Mouse (Mus musculus): ENCODE measurements around the gene Lsamp. TPM values are rescaled to one million over a fixed set of nuclear protein-coding genes. Genes with fewer than 3 reads are reported as not detected.

Lsamp gene
- polyA plus RNA-seq, 1 experiment from 2014 or later = 3.1 TPM

DNA sequence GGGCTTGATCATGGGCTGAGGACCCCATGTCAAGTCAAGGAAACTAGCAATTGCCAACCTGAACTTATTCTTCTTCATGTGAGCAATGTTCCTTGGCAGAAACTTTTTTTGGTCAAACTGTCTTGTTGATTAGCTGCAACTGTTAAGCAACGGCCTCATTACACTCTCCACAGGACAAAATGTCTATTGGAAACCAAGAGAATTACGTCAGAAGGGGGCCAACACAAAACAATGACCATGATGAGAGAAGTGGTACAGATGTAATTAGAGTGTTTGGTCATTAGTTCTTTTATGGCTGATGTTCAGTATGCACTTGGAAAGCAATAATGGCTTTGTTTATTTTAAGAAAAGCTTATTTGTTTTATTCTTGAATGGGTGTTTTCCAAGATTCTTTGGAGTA lies 989.9 kb downstream of the Lsamp start:
- WGBS = 68% methylated on average over 2 of the region's 2 CpGs
- H3K27me3 ChIP-seq (replicated peaks; ENCODE audit: control insufficient read depth, insufficient read depth, low read length) = no peaks in the 10 kb centered on the region
- H3K9me3 ChIP-seq (ENCODE audit: control insufficient read depth, low read length) = no peaks in the 10 kb centered on the region
- no peak overlapping the region for H3K9ac ChIP-seq (ENCODE audit: low read depth, low read length)
- no peaks in the 10 kb centered on the region for H3K36me3 ChIP-seq (ENCODE audit: control insufficient read depth, insufficient read depth, low read length)
- no peak overlapping the region for H3K4me3 ChIP-seq (ENCODE audit: low read length)
- ATAC-seq = no peak
- no peak overlapping the region for H3K27ac ChIP-seq (ENCODE audit: low read length)
- H3K4me2 ChIP-seq (ENCODE audit: low read depth, low read length) = no peak overlapping the region
- no peaks in the 10 kb centered on the region for H3K4me1 ChIP-seq (ENCODE audit: control insufficient read depth, insufficient read depth, low read length)

DNA sequence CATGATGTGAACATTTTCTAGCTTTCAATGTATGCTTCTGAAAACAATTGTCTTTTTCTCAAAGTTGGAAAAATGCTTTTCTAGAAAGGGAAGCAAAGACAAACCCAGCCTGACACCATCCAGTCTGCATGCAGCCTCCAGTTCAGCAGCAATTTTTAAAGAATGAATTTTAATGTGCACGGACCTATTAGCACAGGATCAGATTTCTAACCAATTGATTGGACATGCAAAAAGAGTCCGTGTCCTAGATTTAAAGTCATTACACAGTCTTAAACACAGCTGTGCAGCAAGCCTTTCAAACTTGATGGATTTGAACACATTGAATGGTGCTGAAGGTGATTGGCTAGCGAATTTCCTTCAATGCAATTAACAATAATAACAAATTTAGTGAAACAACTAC lies 998.9 kb downstream of the Lsamp start:
- 61% methylated on average over 3 of the region's 3 CpGs for WGBS
- no peaks in the 10 kb centered on the region for H3K36me3 ChIP-seq (ENCODE audit: control insufficient read depth, insufficient read depth, low read length)

DNA sequence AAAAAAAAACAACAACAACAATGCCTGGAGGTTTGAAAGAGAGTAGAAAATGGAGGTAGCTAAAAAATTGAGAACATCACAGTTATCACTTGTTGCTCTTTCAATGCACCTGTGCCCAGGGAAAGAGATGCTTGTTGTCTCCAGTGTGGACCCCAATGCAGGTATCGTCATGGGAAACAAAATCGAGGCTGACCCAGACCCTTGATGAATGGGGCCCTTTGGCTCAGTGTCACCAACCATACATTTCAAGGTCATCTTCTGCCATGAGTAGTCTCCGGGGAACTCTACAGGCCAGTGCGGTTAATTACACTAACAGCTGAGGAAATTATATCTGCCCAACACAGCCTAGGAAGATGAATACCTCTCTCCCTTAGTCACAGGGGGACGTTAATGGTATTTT lies 1023.4 kb downstream of the Lsamp start:
- Histone ChIP-seq H3K9me3 (ENCODE audit: control insufficient read depth, low read length) (no peaks in the 10 kb centered on the region), H3K4me1 (ENCODE audit: control insufficient read depth, insufficient read depth, low read length) (no peaks in the 10 kb centered on the region), H3K9ac (ENCODE audit: low read depth, low read length) (no peak overlapping the region), H3K4me2 (ENCODE audit: low read depth, low read length) (no peak overlapping the region), H3K27me3 (replicated peaks; ENCODE audit: control insufficient read depth, insufficient read depth, low read length) (no peaks in the 10 kb centered on the region), H3K4me3 (ENCODE audit: low read length) (no peak overlapping the region), H3K27ac (ENCODE audit: low read length) (no peak overlapping the region), H3K36me3 (ENCODE audit: control insufficient read depth, insufficient read depth, low read length) (no peaks in the 10 kb centered on the region)
- WGBS = 72% methylated on average over 5 of the region's 5 CpGs
- no peak for ATAC-seq

More for the DNA sequence above, 998.9 kb downstream of the Lsamp start:
- no peaks in the 10 kb centered on the region for H3K4me1 ChIP-seq (ENCODE audit: control insufficient read depth, insufficient read depth, low read length)
- no peak overlapping the region for H3K27ac ChIP-seq (ENCODE audit: low read length)
- H3K4me3 ChIP-seq (ENCODE audit: low read length) = no peak overlapping the region
- no peaks in the 10 kb centered on the region for H3K27me3 ChIP-seq (replicated peaks; ENCODE audit: control insufficient read depth, insufficient read depth, low read length)
- ATAC-seq = no peak
- H3K9me3 ChIP-seq (ENCODE audit: control insufficient read depth, low read length) = no peaks in the 10 kb centered on the region
- no peak overlapping the region for H3K9ac ChIP-seq (ENCODE audit: low read depth, low read length)
- no peak overlapping the region for H3K4me2 ChIP-seq (ENCODE audit: low read depth, low read length)

DNA sequence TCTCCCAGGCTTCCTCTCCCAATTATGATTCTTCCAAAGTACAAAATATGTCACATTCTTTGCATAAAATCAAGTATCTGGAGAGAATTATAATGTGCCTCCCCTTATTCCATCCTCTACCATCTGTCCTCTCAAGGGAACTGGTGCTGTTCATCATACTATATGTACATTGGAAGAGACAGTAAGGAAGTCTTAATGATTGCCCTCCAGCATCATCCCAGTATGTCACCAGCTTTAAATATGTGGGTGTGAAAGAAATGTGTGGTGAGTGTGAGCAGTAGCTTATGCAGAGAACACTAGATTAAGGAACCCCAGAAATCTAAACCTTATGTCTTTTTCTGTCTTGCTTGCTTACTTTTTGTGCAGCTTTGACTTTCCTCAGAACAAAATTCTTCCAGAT lies 1050.6 kb downstream of the Lsamp start:
- Histone ChIP-seq H3K4me3 (ENCODE audit: low read length) (no peak overlapping the region), H3K36me3 (ENCODE audit: control insufficient read depth, insufficient read depth, low read length) (no peaks in the 10 kb centered on the region), H3K27ac (ENCODE audit: low read length) (no peak overlapping the region), H3K4me2 (ENCODE audit: low read depth, low read length) (no peak overlapping the region), H3K27me3 (replicated peaks; ENCODE audit: control insufficient read depth, insufficient read depth, low read length) (no peaks in the 10 kb centered on the region), H3K9me3 (ENCODE audit: control insufficient read depth, low read length) (no peaks in the 10 kb centered on the region), H3K9ac (ENCODE audit: low read depth, low read length) (no peak overlapping the region), H3K4me1 (ENCODE audit: control insufficient read depth, insufficient read depth, low read length) (no peaks in the 10 kb centered on the region)
- ATAC-seq = no peak

DNA sequence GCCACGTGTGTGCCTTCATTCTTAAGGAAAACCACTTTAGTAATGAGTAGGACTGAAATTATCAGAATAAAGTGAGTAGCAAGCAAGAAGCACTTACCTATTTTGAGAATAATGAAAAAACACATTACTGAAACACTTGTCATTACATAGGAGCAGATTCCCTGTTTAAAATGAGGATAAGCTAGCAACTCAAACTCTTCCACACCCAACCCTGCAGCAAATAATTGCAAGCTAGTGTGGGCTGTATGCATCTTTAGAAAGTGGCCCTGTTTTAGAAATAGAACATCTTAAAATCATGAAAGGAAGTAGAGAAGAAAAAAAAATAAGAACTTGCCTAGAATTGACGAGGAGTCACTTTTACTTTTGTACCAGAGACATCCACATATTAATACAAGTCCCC lies 1057.5 kb downstream of the Lsamp start:
- no peaks in the 10 kb centered on the region for H3K36me3 ChIP-seq (ENCODE audit: control insufficient read depth, insufficient read depth, low read length)
- no peaks in the 10 kb centered on the region for H3K4me1 ChIP-seq (ENCODE audit: control insufficient read depth, insufficient read depth, low read length)
- ATAC-seq = no peak
- H3K9me3 ChIP-seq (ENCODE audit: control insufficient read depth, low read length) = no peaks in the 10 kb centered on the region
- H3K4me3 ChIP-seq (ENCODE audit: low read length) = no peak overlapping the region
- H3K27me3 ChIP-seq (replicated peaks; ENCODE audit: control insufficient read depth, insufficient read depth, low read length) = no peaks in the 10 kb centered on the region
- no peak overlapping the region for H3K4me2 ChIP-seq (ENCODE audit: low read depth, low read length)
- no peak overlapping the region for H3K27ac ChIP-seq (ENCODE audit: low read length)
- 66% methylated on average over 2 of the region's 2 CpGs for WGBS
- H3K9ac ChIP-seq (ENCODE audit: low read depth, low read length) = no peak overlapping the region

DNA sequence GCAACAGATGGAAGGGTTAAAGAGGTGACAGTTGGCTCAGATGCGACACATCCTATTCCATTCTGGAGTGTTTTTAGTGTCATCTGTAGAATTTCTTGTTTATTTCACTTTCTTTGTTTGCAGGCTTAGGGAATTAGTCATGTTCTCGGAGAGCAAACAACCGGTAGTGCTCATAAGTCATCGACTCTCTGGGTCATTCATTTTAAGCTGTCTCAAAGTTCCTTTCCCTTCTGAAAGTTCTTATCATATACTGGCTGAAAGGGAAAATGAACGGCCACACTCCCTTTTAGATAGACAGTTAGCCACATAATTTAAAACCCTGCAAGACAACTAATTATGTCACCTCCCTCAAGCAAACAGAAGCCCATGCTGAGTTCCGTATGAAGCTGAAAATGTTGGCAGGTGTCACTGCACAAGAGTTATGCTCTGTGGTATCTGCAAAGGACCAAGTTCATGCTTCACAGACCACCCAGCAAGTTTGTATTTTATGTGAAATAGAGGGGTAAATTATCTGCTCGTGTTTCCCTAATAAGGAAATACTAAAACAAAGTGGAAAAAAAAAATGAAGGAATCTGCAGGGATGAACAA lies 1079.2 kb downstream of the Lsamp start:
- H3K27ac ChIP-seq (ENCODE audit: low read length) = no peak overlapping the region
- H3K4me1 ChIP-seq (ENCODE audit: control insufficient read depth, insufficient read depth, low read length) = no peaks in the 10 kb centered on the region
- no peaks in the 10 kb centered on the region for H3K27me3 ChIP-seq (replicated peaks; ENCODE audit: control insufficient read depth, insufficient read depth, low read length)
- H3K4me2 ChIP-seq (ENCODE audit: low read depth, low read length) = no peak overlapping the region
- no peak overlapping the region for H3K4me3 ChIP-seq (ENCODE audit: low read length)
- H3K9ac ChIP-seq (ENCODE audit: low read depth, low read length) = no peak overlapping the region
- 0 out of 2 replicates have a peak, but pooled peaks have one; percentile 44 for ATAC-seq
- WGBS = 21% methylated on average over 7 of the region's 7 CpGs
- H3K36me3 ChIP-seq (ENCODE audit: control insufficient read depth, insufficient read depth, low read length) = no peaks in the 10 kb centered on the region
- no peaks in the 10 kb centered on the region for H3K9me3 ChIP-seq (ENCODE audit: control insufficient read depth, low read length)

DNA sequence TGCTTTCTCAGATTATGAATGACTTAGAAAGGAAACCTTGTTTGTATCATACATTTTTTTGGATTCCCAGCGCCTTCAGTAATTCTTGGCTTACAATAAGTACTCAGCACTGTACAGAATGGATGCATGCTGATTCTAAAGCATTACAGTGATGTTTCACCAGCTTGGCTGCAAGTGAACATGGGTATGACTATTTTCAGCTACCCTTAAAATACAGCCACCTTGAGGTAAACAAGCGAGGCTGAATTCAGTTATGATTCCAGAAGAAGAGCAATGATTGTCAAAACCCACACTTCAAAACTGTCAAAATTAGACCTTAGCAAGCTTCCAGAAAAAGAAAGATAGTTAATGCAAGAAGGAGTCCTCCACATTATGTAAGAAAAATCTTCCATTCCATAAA lies 1089.3 kb downstream of the Lsamp start:
- Histone ChIP-seq H3K4me3 (ENCODE audit: low read length) (no peak overlapping the region), H3K9me3 (ENCODE audit: control insufficient read depth, low read length) (no peaks in the 10 kb centered on the region), H3K4me1 (ENCODE audit: control insufficient read depth, insufficient read depth, low read length) (no peaks in the 10 kb centered on the region), H3K27ac (ENCODE audit: low read length) (no peak overlapping the region), H3K9ac (ENCODE audit: low read depth, low read length) (no peak overlapping the region), H3K4me2 (ENCODE audit: low read depth, low read length) (no peak overlapping the region), H3K27me3 (replicated peaks; ENCODE audit: control insufficient read depth, insufficient read depth, low read length) (no peaks in the 10 kb centered on the region), H3K36me3 (ENCODE audit: control insufficient read depth, insufficient read depth, low read length) (no peaks in the 10 kb centered on the region)
- WGBS = 88% methylated on average over 2 of the region's 2 CpGs
- no peak for ATAC-seq

DNA sequence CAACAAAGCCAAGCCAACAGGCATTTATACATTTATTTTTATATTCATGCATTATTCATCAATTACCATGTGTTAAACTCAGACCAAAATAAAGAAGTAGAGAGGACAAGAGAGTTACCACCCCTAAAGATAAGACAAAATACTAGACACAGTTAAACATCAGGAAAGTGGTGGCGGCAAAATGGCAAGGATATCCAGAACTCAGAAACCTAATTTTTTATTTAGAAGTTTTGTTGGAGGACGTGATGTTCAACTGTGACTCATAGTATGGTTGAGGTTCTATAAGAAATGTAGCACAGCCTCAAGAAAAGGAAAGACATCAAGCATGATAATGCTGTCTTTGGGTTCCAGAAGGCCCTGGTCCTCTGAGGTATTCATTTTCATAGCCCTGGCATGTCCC lies 1104.5 kb downstream of the Lsamp start:
- H3K9me3 ChIP-seq (ENCODE audit: control insufficient read depth, low read length) = no peaks in the 10 kb centered on the region
- no peak overlapping the region for H3K4me2 ChIP-seq (ENCODE audit: low read depth, low read length)
- ATAC-seq = no peak
- 86% methylated on average over 2 of the region's 2 CpGs for WGBS
- H3K27ac ChIP-seq (ENCODE audit: low read length) = no peak overlapping the region
- no peak overlapping the region for H3K4me3 ChIP-seq (ENCODE audit: low read length)
- no peaks in the 10 kb centered on the region for H3K36me3 ChIP-seq (ENCODE audit: control insufficient read depth, insufficient read depth, low read length)
- H3K9ac ChIP-seq (ENCODE audit: low read depth, low read length) = no peak overlapping the region
- no peaks in the 10 kb centered on the region for H3K4me1 ChIP-seq (ENCODE audit: control insufficient read depth, insufficient read depth, low read length)
- H3K27me3 ChIP-seq (replicated peaks; ENCODE audit: control insufficient read depth, insufficient read depth, low read length) = no peaks in the 10 kb centered on the region

DNA sequence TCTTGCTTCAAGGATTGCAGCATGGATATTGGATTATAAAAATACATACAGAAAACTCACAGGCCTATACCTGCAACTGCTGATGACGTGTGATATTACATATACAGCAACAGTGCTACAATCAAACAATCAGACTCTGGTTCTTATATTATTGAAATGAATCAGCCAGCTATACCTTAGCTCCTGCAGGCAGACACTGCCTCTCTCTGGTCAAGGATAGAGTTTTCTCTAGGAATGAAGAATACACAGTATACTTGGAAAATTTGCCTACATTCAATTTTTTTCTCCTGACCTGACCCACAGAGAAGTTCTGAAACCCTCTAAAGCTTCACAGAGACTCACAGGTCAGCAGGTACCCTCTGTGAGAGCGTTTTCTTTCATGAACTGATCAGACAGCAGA lies 1105.9 kb downstream of the Lsamp start:
- 77% methylated on average over 2 of the region's 2 CpGs for WGBS
- H3K9me3 ChIP-seq (ENCODE audit: control insufficient read depth, low read length) = no peaks in the 10 kb centered on the region

DNA sequence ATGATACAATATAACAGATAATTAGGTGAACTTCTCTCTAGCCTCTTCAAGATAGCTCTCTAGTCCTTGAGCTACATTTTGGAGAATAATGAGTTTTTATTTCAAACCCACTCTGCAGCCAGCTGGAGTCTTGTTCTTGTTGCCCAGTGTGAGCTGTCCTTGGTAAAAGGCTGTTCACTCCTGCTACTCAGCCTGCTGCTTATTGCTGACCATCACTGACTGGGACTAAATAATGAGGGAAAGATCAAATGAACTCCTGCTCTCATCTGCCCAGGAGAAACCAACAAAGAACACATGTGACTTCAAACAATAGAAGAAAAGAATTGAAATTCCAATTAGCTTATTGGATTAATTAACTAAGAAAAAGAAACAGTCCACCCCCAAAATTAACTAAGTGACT lies 1107.1 kb downstream of the Lsamp start:
- no peaks in the 10 kb centered on the region for H3K9me3 ChIP-seq (ENCODE audit: control insufficient read depth, low read length)

More for the DNA sequence above, 1105.9 kb downstream of the Lsamp start:
- ATAC-seq = no peak
- Histone ChIP-seq H3K9ac (ENCODE audit: low read depth, low read length) (no peak overlapping the region), H3K27ac (ENCODE audit: low read length) (no peak overlapping the region), H3K4me3 (ENCODE audit: low read length) (no peak overlapping the region), H3K4me1 (ENCODE audit: control insufficient read depth, insufficient read depth, low read length) (no peaks in the 10 kb centered on the region), H3K27me3 (replicated peaks; ENCODE audit: control insufficient read depth, insufficient read depth, low read length) (no peaks in the 10 kb centered on the region), H3K36me3 (ENCODE audit: control insufficient read depth, insufficient read depth, low read length) (no peaks in the 10 kb centered on the region), H3K4me2 (ENCODE audit: low read depth, low read length) (no peak overlapping the region)

More for the DNA sequence above, 1107.1 kb downstream of the Lsamp start:
- ATAC-seq = no peak
- H3K27ac ChIP-seq (ENCODE audit: low read length) = no peak overlapping the region
- no peaks in the 10 kb centered on the region for H3K36me3 ChIP-seq (ENCODE audit: control insufficient read depth, insufficient read depth, low read length)
- no peak overlapping the region for H3K4me3 ChIP-seq (ENCODE audit: low read length)
- H3K4me1 ChIP-seq (ENCODE audit: control insufficient read depth, insufficient read depth, low read length) = no peaks in the 10 kb centered on the region
- no peaks in the 10 kb centered on the region for H3K27me3 ChIP-seq (replicated peaks; ENCODE audit: control insufficient read depth, insufficient read depth, low read length)
- H3K9ac ChIP-seq (ENCODE audit: low read depth, low read length) = no peak overlapping the region
- no peak overlapping the region for H3K4me2 ChIP-seq (ENCODE audit: low read depth, low read length)
